Mouse (Mus musculus): ENCODE results near the gene Ppp2r2d.

DNA sequence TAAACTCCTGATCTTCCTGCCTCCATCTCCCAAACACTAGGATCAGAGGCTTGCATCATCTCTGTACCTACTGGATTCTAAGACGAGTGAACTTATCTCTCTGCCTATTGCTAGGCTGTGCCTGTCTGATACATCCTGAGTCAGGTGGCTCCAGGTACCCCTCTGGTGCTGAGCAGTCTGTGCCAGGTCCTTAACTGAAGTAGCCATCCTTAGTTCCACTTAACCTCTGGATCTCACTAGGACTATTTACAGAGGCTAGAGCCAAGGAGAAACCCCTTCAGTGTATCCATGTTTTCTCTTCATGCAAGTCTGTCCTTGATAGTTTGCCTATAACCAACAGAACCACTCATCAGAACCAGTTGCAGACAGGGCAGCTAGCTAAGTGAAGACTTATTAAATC, 60.6 kb downstream of the Ppp2r2d start:
- TF ChIP-seq CTCF (IDR thresholded peaks at IDR 0.05; ENCODE audit: control insufficient read depth, insufficient read depth, insufficient replicate concordance, low read depth, low read length) (no peak), POLR2A (IDR thresholded peaks at IDR 0.05; ENCODE audit: control insufficient read depth, low read depth, low read length) (no peak)

All from testis, adult 2 months (tissue).